Mouse (Mus musculus): ENCODE results near the gene Galnt9.

DNA sequence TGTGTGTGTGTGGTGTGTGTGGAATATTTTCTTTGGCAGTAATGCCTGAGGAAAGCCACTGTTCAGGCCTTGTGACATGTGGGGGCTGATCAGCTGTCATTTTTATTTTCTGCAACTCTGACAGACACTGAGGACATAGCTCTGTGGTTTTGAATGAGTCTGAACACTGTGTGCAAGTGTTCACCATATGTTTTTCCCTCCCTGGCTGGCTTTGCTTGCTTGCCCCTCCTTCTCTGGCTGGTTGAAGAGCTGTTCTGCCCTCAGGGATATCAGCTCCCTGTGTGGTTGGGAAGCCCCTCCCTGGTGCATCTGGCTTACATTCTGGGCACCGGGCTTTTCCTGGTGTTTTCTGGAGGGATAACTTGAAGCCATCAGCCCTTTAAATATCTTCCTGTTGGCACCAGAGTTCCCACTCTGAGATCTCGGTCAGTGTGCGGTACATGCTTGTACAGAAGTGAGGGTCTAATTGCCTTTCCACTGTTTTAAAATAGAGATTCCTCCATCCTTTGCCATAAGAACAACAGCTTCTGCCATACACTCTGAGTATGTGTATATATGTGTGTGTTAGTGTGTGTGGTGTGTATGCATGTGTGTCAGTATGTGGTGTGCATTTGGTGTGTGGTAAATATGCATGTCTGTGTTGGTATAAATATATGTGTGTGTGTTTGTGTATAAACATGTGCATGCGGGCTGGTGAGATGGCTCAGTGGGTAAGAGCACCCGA, 67.4 kb downstream of the Galnt9 start:
- no peak for TF ChIP-seq CTCF (IDR thresholded peaks at IDR 0.05; ENCODE audit: low read depth)
- TF ChIP-seq EP300 (IDR thresholded peaks at IDR 0.05; ENCODE audit: low read depth) = no peak
